Mouse (Mus musculus) central nervous system, embryonic 18 days (tissue): ENCODE measurements around the gene S100a9. TPM values are rescaled to one million over a fixed set of nuclear protein-coding genes. Genes with fewer than 3 reads are reported as not detected.

Experiments
- polyA plus RNA-seq: library from polyadenylated mRNA; depleted of rRNA; stranded (reverse); fragments of >200 nt; gene quantifications from 2 replicates; pipeline ENCODE4 v1.2.3, GENCODE M21; 2012; rRNA removed

The S100a9 gene
- polyA plus RNA-seq: 3.2 and 15.0 TPM in 2 replicates

DNA sequence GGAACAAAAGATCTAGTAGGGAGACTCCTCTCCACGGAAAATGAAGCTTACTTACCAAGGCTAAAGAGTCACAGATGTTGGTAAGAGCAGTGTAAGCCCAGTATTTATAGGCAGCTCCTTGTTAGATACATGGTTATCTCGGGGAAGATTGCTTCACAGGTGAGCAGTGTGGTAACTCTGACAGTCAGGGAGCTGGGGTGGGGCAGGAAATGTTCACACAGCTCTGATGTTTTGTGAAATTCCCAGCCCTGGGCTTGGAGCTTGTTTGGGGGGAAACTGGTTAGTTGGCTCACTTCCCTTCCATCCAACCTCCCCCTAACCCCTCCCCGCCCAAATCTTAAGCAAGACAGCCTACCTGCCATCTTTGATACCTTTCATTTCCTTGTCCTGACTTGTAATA is at the start of gene S100a9:
Gene S100a9 (minus strand): TSS at position 109 of the 400 bp plus-strand sequence.

GRCm38 (mm10) chr3:90726606-90727005 is 31.1 kb upstream of the S100a9 start, which contains the start of gene Pglyrp4:
Pglyrp4 (plus strand) TSS chr3:90726906.

GRCm38 (mm10) chr3:90668846-90669245 is 26.7 kb downstream of the S100a9 start, which contains the start of gene S100a8:
S100a8 (plus strand) TSS chr3:90668978.

DNA sequence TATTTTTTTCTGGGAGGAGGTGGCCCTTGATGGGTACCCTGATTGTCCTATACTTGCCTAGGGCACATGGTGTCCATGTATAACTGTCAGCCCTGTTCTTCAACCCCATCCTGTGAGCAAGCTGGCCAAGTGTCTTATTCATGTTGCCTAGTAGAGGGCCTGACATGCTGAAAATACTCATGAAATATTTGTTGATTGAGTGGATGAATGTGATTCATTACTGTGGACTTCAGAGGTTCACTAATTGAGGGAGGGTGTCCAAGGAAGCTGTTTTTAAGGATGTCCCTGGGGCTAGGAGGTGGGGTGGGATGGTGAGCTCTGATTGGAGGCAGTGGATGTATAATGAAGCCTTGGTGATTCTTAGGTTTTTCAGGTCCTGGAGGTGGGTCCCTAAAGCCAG is 41.8 kb downstream of the S100a9 start, which contains the start of gene S100a7a:
Gene S100a7a (plus strand): TSS at position 301 of the 400 bp plus-strand sequence.

Other genes starting within 250 kb of the S100a9 start
- 5.7 and 6.3 TPM in 2 replicates for gene Npr1, start 229.9 kb downstream of the S100a9 start, polyA plus RNA-seq
- gene Ilf2, start 219.6 kb downstream of the S100a9 start, polyA plus RNA-seq: 168 and 169 TPM in 2 replicates
- 46.0 and 48.7 TPM in 2 replicates for gene Snapin, start 204.7 kb downstream of the S100a9 start, polyA plus RNA-seq
- gene Chtop, start 186.2 kb downstream of the S100a9 start, polyA plus RNA-seq: 200 and 201 TPM in 2 replicates
- gene S100a1, start 181.3 kb downstream of the S100a9 start, polyA plus RNA-seq: 36.3 and 42.0 TPM in 2 replicates
- gene S100a13, start 181.3 kb downstream of the S100a9 start, polyA plus RNA-seq: 12.6 and 13.2 TPM in 2 replicates
- gene S100a14, start 168.9 kb downstream of the S100a9 start, polyA plus RNA-seq: 0.16 and 6.2 TPM in 2 replicates
- 31.4 and 33.1 TPM in 2 replicates for gene S100a16, start 158.5 kb downstream of the S100a9 start, polyA plus RNA-seq
- 0.41 and 0.56 TPM in 2 replicates for gene S100a3, start 135.1 kb downstream of the S100a9 start, polyA plus RNA-seq
- gene S100a2, start 105.5 kb downstream of the S100a9 start, polyA plus RNA-seq: not detected in 2 replicates
- not detected in 2 replicates for gene Gm42674, start 93.8 kb downstream of the S100a9 start, polyA plus RNA-seq
- gene S100a4, start 92.0 kb downstream of the S100a9 start, polyA plus RNA-seq: 6.6 and 8.4 TPM in 2 replicates
- not detected in 2 replicates for gene S100a5, start 87.2 kb downstream of the S100a9 start, polyA plus RNA-seq
- gene S100a6, start 82.8 kb downstream of the S100a9 start, polyA plus RNA-seq: 28.5 and 123 TPM in 2 replicates
- gene S100a7a, start 41.7 kb downstream of the S100a9 start, polyA plus RNA-seq: 0.27 and 0.60 TPM in 2 replicates
- 1.2 and 7.6 TPM in 2 replicates for gene S100a8, start 26.7 kb downstream of the S100a9 start, polyA plus RNA-seq
- not detected in 2 replicates for gene Pglyrp4, start 31.2 kb upstream of the S100a9 start, polyA plus RNA-seq
- gene Gm5849, start 82.2 kb upstream of the S100a9 start, polyA plus RNA-seq: not detected in 2 replicates